4 mouse cellular contexts compared by ENCODE assay signal in the genomic region with DNA sequence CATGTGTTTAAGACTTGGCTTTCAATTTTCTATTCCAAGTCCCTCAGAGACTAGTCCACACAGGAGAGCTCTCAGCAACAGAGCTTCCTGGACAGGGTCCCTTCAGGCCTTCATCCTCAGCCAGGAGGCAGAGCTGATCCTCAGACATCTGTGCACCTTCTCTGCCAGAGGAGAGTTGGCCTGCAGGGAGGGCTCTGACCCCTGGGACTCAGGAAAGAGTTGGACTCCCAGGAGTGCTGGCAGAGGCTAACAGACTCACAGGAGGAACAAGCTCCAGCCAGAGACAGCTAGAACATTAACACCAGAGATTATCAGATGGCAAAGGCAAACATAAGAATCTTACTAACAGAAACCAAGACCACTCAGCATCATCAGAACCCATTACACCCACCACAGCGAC.
DNase-seq lines count a peak whose midpoint lies in the region.
"Not testable (repeated sequence)": the region's sequence is repeated elsewhere in the genome, so short reads cannot be mapped to it uniquely, and the experiment has no call there.

No protein-coding gene starts in this region.

- intact Hi-C loops in left cerebral cortex, postnatal 4 days (cut with DNase I) = not testable (repeated sequence)

- peak; percentile 25 to 58 for DNase-seq in cerebellum, postnatal 10 days
- peak; percentile 10 for DNase-seq in gastrocnemius, postnatal 25 days
- DNase-seq in heart, adult 11 months = peak; percentile 54
- peak; percentile 22 for DNase-seq in left cerebral cortex, postnatal 4 days

Comparison
In these comparisons a context has a peak if more than half of its experiments do, and no peak if none do; other contexts are left out.
1. Peak in every context shown above with its lines: DNase-seq.